ENCODE assay signal across 9 mouse cellular contexts in genomic region chr11:103118866-103119265, GRCm38 (mm10). TPM values are rescaled to one million over a fixed set of nuclear protein-coding genes. Genes with fewer than 3 reads are reported as not detected.
DNase-seq lines count a peak whose midpoint lies in the region; ATAC-seq and TF ChIP-seq lines count a peak whose summit lies in the region.
"Had no signal": no experiment of that assay in that cellular context is flagged by ENCODE, and none has a peak within 500 bp of the region (broad histone marks: within the 10 kb centered on the region; RNA-seq: fewer than 3 reads in every experiment).

No protein-coding gene starts in this region.

- H3K4me2 ChIP-seq in heart, embryonic 15.5 days, result peak overlapping the region; percentile 96; the same call in 1 of the 2 replicates
- H3K4me2 ChIP-seq in CH12.LX (ENCODE audit: insufficient read depth, low read depth, poor library complexity, severe bottlenecking), result peak overlapping the region; percentile 85
- H3K4me2 ChIP-seq in forebrain, embryonic 14.5 days (ENCODE audit: low read length), result peak overlapping the region; percentile 97
- H3K4me2 ChIP-seq in liver, embryonic 15.5 days, result peak overlapping the region; percentile 93

- TF ChIP-seq CTCF in CH12.LX (conservative IDR thresholded peaks at IDR 0.05 in 1 of 2, IDR thresholded peaks at IDR 0.05 in 1 of 2; ENCODE audit: low read depth in 2 of 2, low read length in 2 of 2), result no peak

- WGBS in heart, embryonic 15.5 days, result 84% methylated on average over 2 of the region's 2 CpGs
- 79% methylated on average over 2 of the region's 2 CpGs for WGBS in forebrain, embryonic 14.5 days
- WGBS in liver, embryonic 15.5 days (ENCODE audit: insufficient replicate concordance), result 80% methylated on average over 2 of the region's 2 CpGs

- no peak for TF ChIP-seq POLR2A in CH12.LX (IDR thresholded peaks at IDR 0.05; ENCODE audit: low read depth, low read length)

- dilution Hi-C loops in CH12.LX (cut with MboI; ENCODE audit: extremely low pct_ligation_motif_present, extremely low pct_unique_long_range_greater_than_20kb, low sequenced_read_pairs), result no loop called here

- ATAC-seq in heart, embryonic 15.5 days (replicated peaks; ENCODE audit: insufficient number of reproducible peaks, insufficient read depth, low FRiP score, low read depth), result no peak
- ATAC-seq in forebrain, embryonic 14.5 days, result no peak
- ATAC-seq in liver, embryonic 15.5 days (ENCODE audit: insufficient read depth), result no peak
- no peak for ATAC-seq in CD4-positive, CD25-positive, alpha-beta regulatory T cell, adult 4 months

- no peak for TF ChIP-seq EP300 in CH12.LX (IDR thresholded peaks at IDR 0.05; ENCODE audit: low read length)

- peaks cover 22% of the 10 kb centered on the region for H3K79me2 ChIP-seq in CH12.LX (replicated peaks; ENCODE audit: control insufficient read depth, extremely low read depth, insufficient read depth, poor library complexity, severe bottlenecking)

- DNase-seq in heart, postnatal 10 days, result no peak
- DNase-seq in CH12.LX (ENCODE audit: extremely low read depth), result no peak
- no peak for DNase-seq in forebrain, embryonic 14.5 days (ENCODE audit: low spot score)
- DNase-seq in left cerebral cortex, adult 9 months (ENCODE audit: low spot score in 2 of 2), result no peak
- no peak for DNase-seq in thymus, postnatal 10 days (ENCODE audit: low spot score in 2 of 2)

- intact Hi-C loops in heart, postnatal 10 days (cut with DNase I), result no loop called here

- peaks cover 22% of the 10 kb centered on the region for H3K4me1 ChIP-seq in heart, embryonic 15.5 days (replicated peaks)
- peaks cover 2 to 17% of the 10 kb centered on the region in 2 experiments; a peak in 3 of 4 replicates for H3K4me1 ChIP-seq in CH12.LX (ENCODE audit: control insufficient read depth in 1 of 2, insufficient read depth in 2 of 2)
- H3K4me1 ChIP-seq in forebrain, embryonic 14.5 days (ENCODE audit: control insufficient read depth, insufficient read depth, low read length), result peaks cover 22% of the 10 kb centered on the region
- peaks cover 37% of the 10 kb centered on the region for H3K4me1 ChIP-seq in liver, embryonic 15.5 days (replicated peaks)

- no peaks in the 10 kb centered on the region for H3K36me3 ChIP-seq in heart, embryonic 15.5 days
- peaks cover 0 to 5% of the 10 kb centered on the region in 2 experiments for H3K36me3 ChIP-seq in CH12.LX (replicated peaks in 1 of 2; ENCODE audit: control insufficient read depth in 1 of 2, insufficient read depth in 1 of 2, low read length in 1 of 2)
- no peaks in the 10 kb centered on the region for H3K36me3 ChIP-seq in forebrain, embryonic 14.5 days (ENCODE audit: control insufficient read depth, insufficient read depth, low read length)
- no peaks in the 10 kb centered on the region for H3K36me3 ChIP-seq in liver, embryonic 15.5 days (replicated peaks)

- TF ChIP-seq RAD21 in CH12.LX (IDR thresholded peaks at IDR 0.05; ENCODE audit: low read depth, low read length), result no peak

- no peak overlapping the region for H3K27ac ChIP-seq in heart, embryonic 15.5 days
- no peak overlapping the region for H3K27ac ChIP-seq in CH12.LX (ENCODE audit: insufficient read depth, low read depth)
- H3K27ac ChIP-seq in forebrain, embryonic 14.5 days (ENCODE audit: low read depth, low read length), result no peak overlapping the region
- no peak overlapping the region for H3K27ac ChIP-seq in liver, embryonic 15.5 days (replicated peaks)
- H3K27ac ChIP-seq: macrophage had no signal

- H3K4me3 ChIP-seq in heart, embryonic 15.5 days, result peak overlapping the region; percentile 76; the same call in 1 of the 2 replicates
- no peak overlapping the region for H3K4me3 ChIP-seq in CH12.LX (replicated peaks in 1 of 3; ENCODE audit: low read depth in 2 of 3, low read length in 2 of 3, poor library complexity in 1 of 3)
- peak overlapping the region; percentile 54; the same call in 1 of the 2 replicates for H3K4me3 ChIP-seq in forebrain, embryonic 14.5 days (ENCODE audit: low read depth, low read length)
- H3K4me3 ChIP-seq in liver, embryonic 15.5 days (replicated peaks), result peak overlapping the region; percentile 70

- no peak overlapping the region for H3K9ac ChIP-seq in heart, embryonic 15.5 days
- H3K9ac ChIP-seq in CH12.LX (ENCODE audit: insufficient read depth, low read depth), result peak overlapping the region; percentile 59; the same call in 1 of the 2 replicates
- H3K9ac ChIP-seq in forebrain, embryonic 14.5 days (ENCODE audit: low read length), result no peak overlapping the region
- H3K9ac ChIP-seq in liver, embryonic 15.5 days, result no peak overlapping the region

- in situ Hi-C loops in CH12.LX (cut with MboI; ENCODE audit: low pct_ligation_motif_present, low pct_unique_long_range_greater_than_20kb, low sequenced_read_pairs), result no loop called here

- H3K27me3 ChIP-seq in heart, embryonic 15.5 days, result no peaks in the 10 kb centered on the region
- H3K27me3 ChIP-seq in CH12.LX (replicated peaks), result no peaks in the 10 kb centered on the region
- H3K27me3 ChIP-seq in forebrain, embryonic 14.5 days (replicated peaks; ENCODE audit: control insufficient read depth, insufficient read depth, low read length), result 0 out of 2 replicates have a peak, but pooled peaks cover under 1% of the 10 kb centered on the region
- H3K27me3 ChIP-seq in liver, embryonic 15.5 days, result no peaks in the 10 kb centered on the region

- no peaks in the 10 kb centered on the region for H3K9me3 ChIP-seq in heart, embryonic 15.5 days (replicated peaks)
- no peaks in the 10 kb centered on the region for H3K9me3 ChIP-seq in CH12.LX (replicated peaks; ENCODE audit: low read length)
- H3K9me3 ChIP-seq in forebrain, embryonic 14.5 days (replicated peaks; ENCODE audit: control insufficient read depth, low read length), result no peaks in the 10 kb centered on the region
- no peaks in the 10 kb centered on the region for H3K9me3 ChIP-seq in liver, embryonic 15.5 days (replicated peaks)

TF ChIP-seq in CH12.LX, 34 proteins besides CTCF, POLR2A, EP300 and RAD21:
- TF ChIP-seq NELFE (IDR thresholded peaks at IDR 0.05; ENCODE audit: low read depth, low read length) (no peak), POLR2AphosphoS2 (IDR thresholded peaks at IDR 0.05; ENCODE audit: low read depth, low read length) (no peak), CHD2 (IDR thresholded peaks at IDR 0.05; ENCODE audit: low read length) (no peak)

RNA-seq across cellular contexts. Expression of gene Hexim1, which starts 2.8 kb away (rescaled TPM):
- polyA plus RNA-seq in heart, embryonic 15.5 days (2015; fragmentation: Nextera tagmentation; extraction: Ambion mirVana), result 2.6 and 3.0 TPM in 2 replicates
- total RNA-seq in heart, postnatal 10 days (2021), result 10 to 100 TPM; 20.4 to 22.6 TPM
- total RNA-seq in CH12.LX (2012; rRNA removed), result 25.9 and 38.9 TPM in 2 replicates
- 16.4 and 20.2 TPM in 2 replicates for total RNA-seq in CH12.LX (2014; rRNA removed)
- 50.4 and 51.8 TPM in 2 replicates for polyA plus RNA-seq in CH12.LX (2012; ENCODE audit: insufficient read length, low read depth)
- polyA plus RNA-seq in forebrain, embryonic 14.5 days (2014; fragmentation: Nextera tagmentation; extraction: Ambion mirVana), result 4.8 and 5.4 TPM in 2 replicates
- 1.8 and 1.9 TPM in 2 replicates for polyA plus RNA-seq in liver, embryonic 15.5 days (2015; fragmentation: Nextera tagmentation; extraction: Ambion mirVana)
- polyA plus RNA-seq in CD4-positive, CD25-positive, alpha-beta regulatory T cell, adult 4 months (2017; shearing (Covaris generic)), result 1 to 10 TPM; 2.6 to 4.3 TPM

RNA-seq across cellular contexts. Expression of gene Hexim2, which starts 13.4 kb away (rescaled TPM):
- 5.5 and 6.4 TPM in 2 replicates for polyA plus RNA-seq in heart, embryonic 15.5 days (2015; fragmentation: Nextera tagmentation; extraction: Ambion mirVana)
- total RNA-seq in heart, postnatal 10 days (2021), result 1 to 10 TPM; 3.1 to 3.9 TPM
- 31.4 and 33.3 TPM in 2 replicates for total RNA-seq in CH12.LX (2012; rRNA removed)
- total RNA-seq in CH12.LX (2014; rRNA removed), result 28.8 and 33.0 TPM in 2 replicates
- polyA plus RNA-seq in CH12.LX (2012; ENCODE audit: insufficient read length, low read depth), result 27.0 and 31.6 TPM in 2 replicates
- 9.6 and 13.4 TPM in 2 replicates for polyA plus RNA-seq in forebrain, embryonic 14.5 days (2014; fragmentation: Nextera tagmentation; extraction: Ambion mirVana)
- polyA plus RNA-seq in liver, embryonic 15.5 days (2015; fragmentation: Nextera tagmentation; extraction: Ambion mirVana), result 4.2 and 4.7 TPM in 2 replicates
- 1 to 10 TPM; 2.3 to 4.5 TPM for polyA plus RNA-seq in CD4-positive, CD25-positive, alpha-beta regulatory T cell, adult 4 months (2017; shearing (Covaris generic))

RNA-seq across cellular contexts. Expression of gene Acbd4, which starts 17.4 kb away (rescaled TPM):
- 18.5 and 23.7 TPM in 2 replicates for polyA plus RNA-seq in heart, embryonic 15.5 days (2015; fragmentation: Nextera tagmentation; extraction: Ambion mirVana)
- 10 to 100 TPM; 35.5 to 37.4 TPM for total RNA-seq in heart, postnatal 10 days (2021)
- 60.9 and 62.6 TPM in 2 replicates for total RNA-seq in CH12.LX (2012; rRNA removed)
- total RNA-seq in CH12.LX (2014; rRNA removed), result 50.2 and 51.4 TPM in 2 replicates
- polyA plus RNA-seq in CH12.LX (2012; ENCODE audit: insufficient read length, low read depth), result 68.4 and 75.1 TPM in 2 replicates
- 10.4 and 11.8 TPM in 2 replicates for polyA plus RNA-seq in forebrain, embryonic 14.5 days (2014; fragmentation: Nextera tagmentation; extraction: Ambion mirVana)
- polyA plus RNA-seq in liver, embryonic 15.5 days (2015; fragmentation: Nextera tagmentation; extraction: Ambion mirVana), result 60.6 and 60.9 TPM in 2 replicates
- 10 to 100 TPM; 19.7 to 25.2 TPM for polyA plus RNA-seq in CD4-positive, CD25-positive, alpha-beta regulatory T cell, adult 4 months (2017; shearing (Covaris generic))

RNA-seq across cellular contexts. Expression of gene Plcd3, which starts 17.4 kb away (rescaled TPM):
- 11.0 and 11.8 TPM in 2 replicates for polyA plus RNA-seq in heart, embryonic 15.5 days (2015; fragmentation: Nextera tagmentation; extraction: Ambion mirVana)
- total RNA-seq in heart, postnatal 10 days (2021), result 10 to 100 TPM; 26.7 to 27.7 TPM
- total RNA-seq in CH12.LX (2012; rRNA removed) (24.3 and 27.4 TPM in 2 replicates), CH12.LX (2014; rRNA removed) (6.3 and 7.1 TPM in 2 replicates)
- 9.7 and 11.3 TPM in 2 replicates for polyA plus RNA-seq in CH12.LX (2012; ENCODE audit: insufficient read length, low read depth)
- 1.1 and 1.4 TPM in 2 replicates for polyA plus RNA-seq in forebrain, embryonic 14.5 days (2014; fragmentation: Nextera tagmentation; extraction: Ambion mirVana)
- polyA plus RNA-seq in liver, embryonic 15.5 days (2015; fragmentation: Nextera tagmentation; extraction: Ambion mirVana), result 0.31 and 0.45 TPM in 2 replicates
- under 1 TPM; 0.41 to 0.51 TPM for polyA plus RNA-seq in CD4-positive, CD25-positive, alpha-beta regulatory T cell, adult 4 months (2017; shearing (Covaris generic))
- polyA plus RNA-seq: macrophage had no signal

RNA-seq across cellular contexts. Expression of gene Fmnl1, which starts 52.0 kb away (rescaled TPM):
- polyA plus RNA-seq in heart, embryonic 15.5 days (2015; fragmentation: Nextera tagmentation; extraction: Ambion mirVana), result 1.5 and 4.6 TPM in 2 replicates
- total RNA-seq in heart, postnatal 10 days (2021), result 10 to 100 TPM; 14.4 to 15.6 TPM
- total RNA-seq in CH12.LX (2012; rRNA removed) (35.0 and 36.5 TPM in 2 replicates), CH12.LX (2014; rRNA removed) (5.6 and 6.9 TPM in 2 replicates)
- 104 and 118 TPM in 2 replicates for polyA plus RNA-seq in CH12.LX (2012; ENCODE audit: insufficient read length, low read depth)
- 1.2 and 3.2 TPM in 2 replicates for polyA plus RNA-seq in forebrain, embryonic 14.5 days (2014; fragmentation: Nextera tagmentation; extraction: Ambion mirVana)
- polyA plus RNA-seq in liver, embryonic 15.5 days (2015; fragmentation: Nextera tagmentation; extraction: Ambion mirVana), result 5.7 and 6.2 TPM in 2 replicates
- polyA plus RNA-seq in CD4-positive, CD25-positive, alpha-beta regulatory T cell, adult 4 months (2017; shearing (Covaris generic)), result 10 to 100 TPM; 54.2 to 69.6 TPM

Comparison
In these comparisons a context has a peak if more than half of its experiments do, and no peak if none do; other contexts are left out.
1. H3K4me3 ChIP-seq: peak in heart, embryonic 15.5 days (single experiment), forebrain, embryonic 14.5 days (single experiment) and liver, embryonic 15.5 days (single experiment); none in CH12.LX (0 of 3).
2. Peak in every context shown above with its lines, with median percentiles within 50 percentile points of each other: H3K4me2 ChIP-seq.